ENCODE assay signal across 17 mouse cellular contexts in genomic region chr16:40194401-40194800, GRCm38 (mm10).
A peak's percentile ranks its signal among the peaks of the same experiment; 100 is the strongest.
DNase-seq lines count a peak whose midpoint lies in the region; ATAC-seq and TF ChIP-seq lines count a peak whose summit lies in the region.
"Had no signal": no experiment of that assay in that cellular context is flagged by ENCODE, and none has a peak within 500 bp of the region (broad histone marks: within the 10 kb centered on the region; RNA-seq: fewer than 3 reads in every experiment).

No protein-coding gene starts in this region.

- H3K9ac ChIP-seq in lung, embryonic 16.5 days (ENCODE audit: low read length), result no peak overlapping the region
- H3K9ac ChIP-seq: embryonic facial prominence, embryonic 13.5 days; hindbrain, embryonic 13.5 days; neural tube, embryonic 13.5 days had no signal

- H3K36me3 ChIP-seq in lung, embryonic 16.5 days (ENCODE audit: control insufficient read depth, insufficient read depth, low read length), result no peaks in the 10 kb centered on the region
- H3K36me3 ChIP-seq: embryonic facial prominence, embryonic 13.5 days; hindbrain, embryonic 13.5 days; limb, embryonic 10.5 days; neural tube, embryonic 13.5 days had no signal

- WGBS in cerebellum, adult 2 months, result 21% methylated on average over 3 of the region's 3 CpGs
- 38% methylated on average over 3 of the region's 3 CpGs for WGBS in lung, embryonic 16.5 days
- 35% methylated on average over 3 of the region's 3 CpGs for WGBS in lung, adult 2 months

- H3K27me3 ChIP-seq in cerebellum, adult 2 months (ENCODE audit: control insufficient read depth, insufficient read depth, low read length), result no peaks in the 10 kb centered on the region
- no peaks in the 10 kb centered on the region for H3K27me3 ChIP-seq in lung, embryonic 16.5 days (ENCODE audit: control insufficient read depth, insufficient read depth, low read depth, low read length)
- H3K27me3 ChIP-seq: embryonic facial prominence, embryonic 13.5 days; hindbrain, embryonic 13.5 days; neural tube, embryonic 13.5 days had no signal

- peaks cover 3% of the 10 kb centered on the region; the same call in 1 of the 2 replicates for H3K4me1 ChIP-seq in cerebellum, adult 2 months (ENCODE audit: control insufficient read depth, insufficient read depth, low read length)
- H3K4me1 ChIP-seq in lung, embryonic 16.5 days (replicated peaks; ENCODE audit: control insufficient read depth, insufficient read depth, low read length), result no peaks in the 10 kb centered on the region
- H3K4me1 ChIP-seq in lung, adult 2 months (ENCODE audit: control insufficient read depth, insufficient read depth, low read length), result no peaks in the 10 kb centered on the region
- H3K4me1 ChIP-seq: embryonic facial prominence, embryonic 13.5 days; hindbrain, embryonic 13.5 days; limb, embryonic 10.5 days had no signal

- peak; percentile 16 to 42 for DNase-seq in cerebellum, adult 2 months
- no peak for DNase-seq in cerebellum, postnatal 4 days (ENCODE audit: low spot score in 2 of 2)
- no peak for DNase-seq in lung, adult 2 months
- peak; percentile 61 for DNase-seq in adrenal gland, postnatal 14 days
- peak; percentile 38 to 64 for DNase-seq in cerebellum, postnatal 25 days
- DNase-seq: gastrocnemius, postnatal 25 days; lung, postnatal 10 days; retina, postnatal 1 day; thymus, postnatal 36 days had no signal

- no peaks in the 10 kb centered on the region for H3K9me3 ChIP-seq in lung, embryonic 16.5 days (ENCODE audit: control insufficient read depth, low read length)
- H3K9me3 ChIP-seq: embryonic facial prominence, embryonic 13.5 days; hindbrain, embryonic 13.5 days; limb, embryonic 10.5 days; neural tube, embryonic 13.5 days had no signal

- no peak overlapping the region for H3K4me2 ChIP-seq in lung, embryonic 16.5 days (ENCODE audit: low read depth, low read length)
- H3K4me2 ChIP-seq: embryonic facial prominence, embryonic 13.5 days; hindbrain, embryonic 13.5 days; liver, embryonic 11.5 days; neural tube, embryonic 13.5 days had no signal

- ATAC-seq in lung, embryonic 16.5 days (ENCODE audit: low read depth), result peak; percentile 47; the same call in 1 of the 2 replicates
- ATAC-seq in inflammation-experienced regulatory T-cells, adult 6 months, result no peak
- ATAC-seq: intestine, embryonic 16.5 days had no signal

- TF ChIP-seq CTCF in cerebellum, adult 2 months (IDR thresholded peaks at IDR 0.05; ENCODE audit: borderline replicate concordance, insufficient read depth, low read depth, low read length), result no peak
- no peak for TF ChIP-seq CTCF in lung, adult 2 months (IDR thresholded peaks at IDR 0.05; ENCODE audit: insufficient read depth, low read length)

- no peak overlapping the region for H3K27ac ChIP-seq in cerebellum, adult 2 months (ENCODE audit: insufficient read depth, low read length)
- H3K27ac ChIP-seq in lung, embryonic 16.5 days (ENCODE audit: low read length), result no peak overlapping the region
- H3K27ac ChIP-seq: embryonic facial prominence, embryonic 13.5 days; hindbrain, embryonic 13.5 days; limb, embryonic 10.5 days; neural tube, embryonic 13.5 days had no signal

- TF ChIP-seq POLR2A in cerebellum, adult 2 months (IDR thresholded peaks at IDR 0.05; ENCODE audit: borderline replicate concordance, insufficient read depth, low read length), result no peak
- TF ChIP-seq POLR2A in lung, adult 2 months (IDR thresholded peaks at IDR 0.05; ENCODE audit: borderline replicate concordance, extremely low read depth, low read depth, low read length), result no peak

- no peak overlapping the region for H3K4me3 ChIP-seq in cerebellum, adult 2 months (replicated peaks; ENCODE audit: insufficient read depth, low read depth, low read length)
- no peak overlapping the region for H3K4me3 ChIP-seq in lung, embryonic 16.5 days (ENCODE audit: low read length)
- no peak overlapping the region for H3K4me3 ChIP-seq in lung, adult 2 months (replicated peaks; ENCODE audit: extremely low read depth, low read depth, low read length)
- H3K4me3 ChIP-seq: embryonic facial prominence, embryonic 13.5 days; hindbrain, embryonic 13.5 days; limb, embryonic 10.5 days; neural tube, embryonic 13.5 days had no signal

Comparison
In these comparisons a context has a peak if more than half of its experiments do, and no peak if none do; other contexts are left out.
1. DNase-seq: peak in cerebellum, adult 2 months (2 of 2), adrenal gland, postnatal 14 days (single experiment) and cerebellum, postnatal 25 days (2 of 2); none in cerebellum, postnatal 4 days (0 of 2) and lung, adult 2 months (single experiment).